Mouse (Mus musculus) adrenal gland, postnatal 14 days (tissue): ENCODE measurements around the gene Ddhd1. TPM values are rescaled to one million over a fixed set of nuclear protein-coding genes. Genes with fewer than 3 reads are reported as not detected.

Experiments
- DNase-seq: peaks from one replicate; pipeline ENCODE4 v3.0.0; 2021; ENCODE audit warnings: mixed read lengths
- total RNA-seq: library from RNA; stranded (reverse); gene quantifications from 2 replicates; pipeline ENCODE4 v1.2.3, GENCODE M21; 2021

Ddhd1 gene
- total RNA-seq, 1 experiment from 2014 or later: 24.9 TPM

DNA sequence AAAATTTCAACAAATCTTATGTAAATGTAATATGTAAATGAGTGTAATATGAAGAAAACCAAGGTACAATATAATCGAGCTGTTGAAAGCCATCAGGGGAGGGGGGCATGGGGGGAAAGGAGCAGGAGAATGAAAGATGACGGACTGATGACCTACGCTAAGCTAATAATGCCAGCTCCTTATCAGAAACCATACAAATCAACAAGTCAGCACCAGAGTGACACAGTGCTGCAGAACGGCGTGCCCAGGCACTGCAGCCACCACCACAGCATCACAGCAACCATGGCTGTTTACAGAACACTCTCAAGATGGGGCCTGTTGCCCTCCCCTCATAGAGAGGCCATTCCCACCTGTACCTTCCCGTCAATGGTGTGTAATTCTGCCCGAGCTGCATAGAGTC is 10.8 kb downstream of the Ddhd1 start:
- no peak for DNase-seq

DNA sequence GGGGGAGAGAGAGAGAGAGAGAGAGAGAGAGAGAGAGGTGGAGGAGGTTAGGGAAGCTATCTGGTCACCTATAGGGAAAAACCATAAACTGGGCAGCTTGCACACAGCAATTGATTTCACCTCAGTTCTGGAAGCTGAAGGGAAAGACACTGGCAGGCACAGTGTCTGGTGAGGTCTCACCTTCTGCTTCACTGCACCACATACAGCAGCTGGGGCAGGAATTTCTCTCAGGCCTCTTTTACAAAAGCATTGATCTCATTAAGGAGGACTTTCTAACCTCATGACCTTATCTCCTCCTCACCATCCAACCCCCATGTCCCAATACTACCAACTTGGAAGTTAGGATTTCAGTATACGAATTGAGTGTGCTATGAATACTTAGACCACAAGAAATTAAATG is 13.2 kb downstream of the Ddhd1 start:
- DNase-seq: no peak

DNA sequence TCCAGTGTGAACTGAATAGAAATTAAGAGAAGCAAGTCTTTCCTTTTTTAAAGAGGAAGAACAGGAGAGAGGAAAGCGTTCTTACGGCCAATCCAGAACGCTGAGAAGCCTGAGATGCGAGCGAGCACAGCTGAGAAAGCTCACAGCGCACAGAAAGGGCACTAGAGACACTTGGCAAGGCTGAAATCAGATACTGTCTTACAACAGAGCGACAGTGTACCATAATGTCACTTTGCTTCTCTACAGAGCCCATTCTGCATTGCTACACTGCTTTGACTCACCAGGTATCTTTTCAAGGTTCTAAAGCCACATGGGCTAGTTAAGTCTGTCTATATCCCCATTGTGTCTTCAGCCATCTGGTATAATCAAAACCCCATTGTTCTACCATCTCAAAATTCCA is 13.7 kb downstream of the Ddhd1 start:
- no peak for DNase-seq

DNA sequence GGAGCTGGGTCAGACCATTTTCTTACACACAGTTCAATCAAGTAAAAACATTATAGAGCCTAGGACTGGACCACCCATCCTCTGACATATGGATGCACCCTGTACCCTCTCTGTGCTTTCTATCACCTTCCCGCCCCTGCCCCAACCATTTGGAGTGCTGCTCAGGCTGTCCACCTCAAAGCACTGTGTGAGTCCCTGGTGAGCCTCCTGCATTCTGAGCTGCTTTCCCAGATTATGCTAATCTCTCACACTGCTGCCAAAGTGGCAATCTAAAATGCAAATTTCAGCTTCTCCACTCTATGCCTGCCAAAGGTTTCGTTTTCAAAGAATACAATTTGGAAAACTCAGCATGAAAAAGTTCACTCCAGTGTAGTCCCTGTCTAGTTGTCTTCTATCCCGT is 14.5 kb downstream of the Ddhd1 start:
- DNase-seq: no peak

DNA sequence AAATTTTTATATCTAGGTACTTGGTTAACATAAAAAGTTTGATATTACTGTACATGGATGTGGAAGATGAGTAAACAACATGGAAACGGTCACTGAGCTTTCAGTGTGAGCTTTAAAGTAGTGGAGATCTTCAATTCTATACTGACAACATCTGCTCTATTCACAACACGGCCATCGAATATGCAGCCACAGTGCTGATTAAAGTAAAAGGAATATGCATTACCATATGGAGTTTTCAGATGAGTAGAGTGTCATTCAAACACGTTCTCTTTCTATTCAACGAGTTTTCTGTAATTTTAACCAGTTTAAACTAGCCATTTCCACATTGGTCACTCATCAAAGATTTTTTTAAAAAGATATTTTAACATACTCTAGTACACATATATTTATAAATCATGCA is 15.1 kb downstream of the Ddhd1 start:
- DNase-seq: no peak

DNA sequence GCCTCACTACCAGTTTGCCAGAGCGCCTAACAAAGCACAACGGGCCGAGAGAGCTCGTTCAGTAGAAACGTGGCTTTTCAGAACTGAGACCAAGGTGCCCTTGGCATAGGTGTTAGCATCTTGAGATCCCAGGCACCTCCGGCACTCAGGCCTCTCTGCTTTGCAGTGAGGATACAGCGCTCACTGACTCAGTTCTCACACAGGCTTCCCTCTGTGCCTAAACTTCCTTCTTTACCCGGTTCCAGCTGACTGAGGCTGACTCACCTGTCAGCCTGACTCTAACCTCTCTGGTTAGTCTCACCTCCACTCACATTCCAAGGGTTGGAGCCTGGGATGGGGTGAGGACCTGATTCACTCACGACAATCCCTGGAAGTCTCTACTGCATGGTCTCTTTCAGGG is 15.7 kb downstream of the Ddhd1 start:
- no peak for DNase-seq

DNA sequence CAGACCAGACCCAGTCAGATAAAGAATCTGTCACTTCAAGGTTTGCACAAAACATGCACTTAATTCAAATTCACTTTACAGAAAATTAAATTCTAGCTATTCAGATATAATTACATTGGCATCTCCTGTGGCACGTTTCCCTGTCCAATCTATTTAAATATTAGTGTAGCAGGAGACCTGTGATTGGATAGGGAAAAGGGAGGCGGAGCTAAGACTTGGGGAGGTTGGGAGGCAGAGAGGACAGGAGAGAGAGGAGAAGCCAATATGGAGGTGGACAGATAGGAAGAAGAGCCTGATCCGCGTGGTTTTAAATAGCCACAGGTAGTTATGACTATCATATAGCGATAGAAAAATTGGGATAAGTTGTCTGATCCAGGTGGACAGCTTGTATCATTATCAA is 19.2 kb downstream of the Ddhd1 start:
- DNase-seq: no peak

DNA sequence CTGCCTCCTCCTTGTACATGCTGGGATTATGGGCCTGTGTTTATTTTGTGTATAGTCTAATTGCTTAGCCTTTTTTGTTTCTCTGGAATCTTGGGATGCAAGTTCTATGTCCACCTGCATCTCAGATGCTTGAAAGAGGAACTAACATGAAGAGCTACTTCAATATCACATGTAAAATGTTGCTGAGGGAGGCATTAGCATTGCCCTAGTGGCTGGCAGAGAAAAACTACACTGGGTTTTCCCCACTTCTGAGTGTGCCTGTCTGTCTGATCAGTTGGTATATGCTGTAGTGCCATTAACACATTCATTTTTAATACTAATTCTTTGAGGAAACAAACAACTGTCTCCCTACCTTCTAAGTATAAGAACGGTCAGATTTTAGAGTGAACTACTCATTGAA is 22.4 kb downstream of the Ddhd1 start:
- DNase-seq: no peak

DNA sequence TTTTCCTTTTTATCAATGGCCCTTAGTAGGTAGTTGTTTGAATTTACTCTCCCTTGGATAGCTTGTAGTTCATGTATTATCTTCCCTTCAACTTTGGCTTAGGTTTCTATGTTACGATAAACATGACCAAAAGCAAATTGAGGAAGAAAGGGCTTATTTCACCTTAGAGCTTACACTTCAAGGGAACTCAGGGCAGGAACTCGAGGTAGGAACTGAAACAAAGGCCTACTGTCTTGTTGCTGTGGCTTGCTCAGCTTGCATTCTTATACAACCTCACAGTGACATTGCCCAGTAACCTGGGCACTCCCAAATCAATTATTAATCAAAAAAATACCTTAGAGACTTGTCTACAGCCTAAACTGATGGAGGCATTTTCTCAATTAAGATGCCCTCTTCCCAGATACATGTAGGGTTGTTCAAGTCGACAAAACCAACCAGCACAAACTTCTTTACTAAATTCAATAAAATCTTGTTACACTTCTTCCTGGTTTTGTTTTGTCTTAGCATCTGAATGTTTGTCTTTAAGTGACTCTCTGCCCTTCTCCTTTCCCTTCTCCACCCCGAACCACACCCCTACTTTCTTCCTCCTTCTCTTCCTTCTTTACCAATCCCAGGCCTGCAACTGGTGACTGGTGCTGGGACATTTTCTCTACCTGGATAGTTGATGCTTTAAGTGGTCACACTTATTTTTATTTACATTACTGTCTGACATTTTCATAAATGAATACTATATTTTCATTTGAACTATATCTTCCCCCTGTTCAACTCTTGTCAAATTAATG is 25.0 kb downstream of the Ddhd1 start:
- no peak for DNase-seq

DNA sequence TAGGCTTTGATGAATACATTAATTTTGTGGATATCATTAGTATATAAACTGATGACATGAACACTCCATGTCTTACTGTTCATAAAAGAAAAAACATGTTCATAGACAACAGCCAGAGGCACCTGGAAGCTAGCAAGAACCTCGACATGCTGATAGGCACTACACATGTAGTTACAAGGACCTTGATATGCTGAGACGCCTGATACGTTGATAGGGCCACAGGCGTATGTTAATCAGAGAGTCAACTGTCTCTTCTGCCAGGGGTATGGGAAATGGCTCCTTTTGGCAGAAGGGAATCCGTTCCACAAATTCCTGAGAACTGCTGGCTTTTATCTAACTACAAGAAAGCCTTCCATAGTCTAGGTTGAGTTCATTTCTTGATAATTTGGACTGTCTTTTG is 27.4 kb downstream of the Ddhd1 start:
- DNase-seq: no peak

DNA sequence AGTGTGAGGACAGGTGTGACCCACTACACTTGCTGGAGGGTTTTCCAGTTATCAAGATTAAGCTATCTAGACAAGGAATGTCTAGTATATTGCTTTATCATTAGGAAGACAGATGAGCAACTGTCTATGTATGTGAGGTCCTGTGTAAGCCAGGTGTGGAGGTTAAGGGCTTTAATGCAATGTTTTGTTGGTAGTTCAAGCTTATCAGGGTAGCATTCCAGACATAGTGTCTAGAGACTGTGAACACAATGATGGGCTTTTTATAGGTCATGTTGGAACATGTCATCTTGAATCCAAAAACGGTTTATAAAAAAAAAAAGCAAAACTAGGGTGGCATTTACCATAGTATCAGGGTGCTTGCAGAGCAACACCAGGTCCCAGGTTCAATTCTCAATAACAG is 28.0 kb downstream of the Ddhd1 start:
- no peak for DNase-seq

DNA sequence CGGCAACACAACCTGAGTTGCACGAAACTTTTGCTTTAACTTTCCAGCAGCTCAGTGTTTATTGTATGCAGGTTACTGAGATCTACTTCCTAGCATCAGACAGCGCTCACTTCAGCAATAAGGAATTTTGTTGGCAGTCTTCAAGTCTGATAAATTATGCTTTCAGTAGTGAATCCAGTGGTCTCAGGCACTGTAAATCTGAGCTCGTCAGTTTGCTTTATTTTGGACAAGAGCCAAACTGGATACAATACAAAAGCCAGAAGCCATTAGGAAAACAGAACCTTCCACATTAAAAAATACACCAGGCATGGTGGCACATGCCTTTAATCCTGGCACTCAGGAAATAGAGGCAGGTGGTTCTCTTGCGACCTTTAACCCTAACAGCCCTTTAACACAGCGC is 39.6 kb downstream of the Ddhd1 start:
- DNase-seq: no peak

DNA sequence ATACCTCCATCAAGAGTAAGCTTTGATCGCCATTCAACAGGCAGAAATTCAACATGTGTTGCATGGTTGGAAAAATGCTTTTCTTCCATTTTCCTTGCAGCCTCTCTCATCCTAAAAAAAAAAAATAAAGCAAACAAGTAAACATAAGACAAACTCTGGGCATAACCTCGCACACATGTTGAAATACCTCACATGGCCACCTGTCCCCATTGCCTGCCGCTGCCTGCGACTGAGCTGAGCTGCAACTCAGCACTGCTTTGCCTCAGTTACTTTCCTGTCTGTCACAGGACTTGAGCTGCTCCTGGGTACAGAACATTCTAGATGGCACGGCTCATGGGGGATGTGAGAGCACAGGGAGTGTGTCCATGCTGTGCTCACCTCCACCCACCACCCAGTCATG is 41.4 kb downstream of the Ddhd1 start:
- DNase-seq: no peak

DNA sequence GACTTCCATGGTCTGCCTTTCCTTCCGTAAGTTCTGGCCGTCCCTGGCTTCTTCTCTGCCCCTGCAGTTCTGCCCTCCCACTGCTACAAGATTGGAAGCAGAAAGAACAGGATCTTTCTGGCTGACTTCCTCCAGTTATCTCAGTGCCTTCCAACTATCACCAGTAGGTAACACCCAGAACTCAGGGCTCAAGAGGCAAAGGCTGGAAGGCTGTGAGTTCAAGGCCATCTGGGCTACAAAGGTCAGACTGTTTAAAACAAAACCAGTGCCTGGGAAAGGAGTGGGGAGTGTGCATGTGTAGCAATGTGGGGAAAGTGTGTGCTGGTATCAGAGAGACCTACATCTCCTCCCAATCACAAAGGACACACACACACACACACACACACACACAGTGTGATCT is 42.2 kb downstream of the Ddhd1 start:
- DNase-seq: no peak

DNA sequence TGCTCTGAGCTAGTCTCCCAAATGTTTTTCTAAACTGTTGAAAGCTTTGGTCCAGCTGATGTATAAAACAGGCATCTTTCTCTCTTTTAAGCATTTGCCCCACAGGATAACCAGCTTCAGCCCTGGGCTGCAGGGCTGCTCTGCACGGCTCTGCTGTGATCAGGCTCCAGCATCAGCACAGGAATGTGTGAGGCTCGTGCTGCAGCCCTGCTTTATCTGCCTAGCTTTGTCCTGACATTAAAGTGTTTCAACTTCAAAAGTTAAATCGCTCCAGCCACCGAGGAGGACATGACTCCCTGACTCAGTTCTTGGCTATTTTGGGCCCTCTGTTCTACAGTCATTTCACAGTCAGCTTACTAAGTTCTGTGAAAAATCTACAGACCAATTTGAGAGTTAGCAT is 43.1 kb downstream of the Ddhd1 start:
- peak; percentile 9 for DNase-seq

DNA sequence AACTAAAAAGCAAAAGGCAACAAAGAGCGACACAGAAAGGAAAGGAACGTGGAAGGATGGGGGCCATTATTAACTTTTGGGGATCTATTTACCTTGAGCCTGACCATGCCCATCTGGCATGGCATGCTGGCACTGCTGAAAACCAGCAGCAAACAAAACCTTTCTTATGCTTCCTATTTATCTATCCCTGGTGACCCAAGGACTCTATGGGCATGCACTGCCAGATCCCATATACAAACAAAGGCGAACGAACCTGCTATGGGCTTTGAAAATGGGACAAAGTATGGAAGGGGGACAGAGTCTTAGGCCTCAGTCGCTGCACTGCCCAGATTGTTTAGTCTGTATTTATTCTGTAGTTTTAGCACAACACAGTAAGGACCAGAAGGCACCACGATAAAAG is 43.5 kb downstream of the Ddhd1 start:
- DNase-seq: no peak

DNA sequence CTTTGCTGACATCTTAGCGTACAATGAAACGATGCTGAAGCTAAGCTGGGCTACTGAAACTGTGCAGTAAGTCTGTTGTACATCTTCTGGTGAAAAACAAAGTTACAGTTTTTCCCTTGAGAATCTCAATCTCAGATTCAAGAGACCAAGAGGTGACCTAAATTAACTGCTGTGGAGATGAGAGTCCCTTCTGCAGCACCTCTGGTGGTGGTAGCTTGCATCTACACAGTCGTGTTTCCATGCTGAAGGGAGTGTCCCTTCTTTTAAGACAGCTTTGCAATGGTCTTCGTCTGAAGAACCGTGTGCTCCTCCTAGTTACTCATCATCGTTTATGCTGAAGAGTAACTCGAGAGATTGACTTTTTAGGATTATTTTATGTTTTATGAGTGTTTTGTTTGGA is 46.3 kb downstream of the Ddhd1 start:
- DNase-seq: no peak

DNA sequence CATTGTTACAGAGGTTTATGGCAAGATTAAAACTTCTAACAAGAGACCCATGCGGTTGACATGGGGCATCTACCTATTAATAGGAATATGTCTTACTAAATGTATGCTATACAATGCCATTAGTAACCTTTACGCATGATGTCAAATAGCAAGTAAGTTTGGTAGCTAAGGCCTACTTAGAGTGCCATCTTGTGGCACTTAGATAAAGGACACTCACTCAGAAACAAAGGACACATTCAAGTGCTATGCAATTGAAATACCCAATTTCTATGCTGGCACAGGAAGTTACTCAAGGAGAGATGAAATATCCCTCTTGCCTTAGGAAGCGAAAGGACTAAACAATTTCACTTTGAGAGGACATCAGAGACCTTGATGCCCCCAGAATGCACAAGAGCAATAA is 55.9 kb downstream of the Ddhd1 start:
- no peak for DNase-seq

DNA sequence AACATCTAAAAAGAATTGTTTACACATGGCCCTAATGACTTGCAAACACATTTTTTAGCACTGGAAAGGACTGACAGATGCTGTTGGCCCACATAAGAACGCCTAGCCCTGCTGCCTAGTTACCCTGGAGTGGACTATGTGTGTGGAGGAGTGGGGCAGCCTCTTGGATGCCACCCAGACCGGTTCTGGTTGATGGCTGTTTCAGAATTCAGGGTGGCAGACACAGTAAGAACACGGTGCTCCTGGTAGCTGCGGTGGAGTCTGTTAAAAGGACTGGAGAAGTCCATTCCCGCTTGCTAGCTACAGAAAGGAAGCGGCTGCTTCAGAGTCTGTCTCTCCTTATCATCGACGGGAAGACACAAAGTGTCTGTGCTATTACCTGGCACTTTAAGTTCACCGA is 57.4 kb downstream of the Ddhd1 start:
- no peak for DNase-seq

DNA sequence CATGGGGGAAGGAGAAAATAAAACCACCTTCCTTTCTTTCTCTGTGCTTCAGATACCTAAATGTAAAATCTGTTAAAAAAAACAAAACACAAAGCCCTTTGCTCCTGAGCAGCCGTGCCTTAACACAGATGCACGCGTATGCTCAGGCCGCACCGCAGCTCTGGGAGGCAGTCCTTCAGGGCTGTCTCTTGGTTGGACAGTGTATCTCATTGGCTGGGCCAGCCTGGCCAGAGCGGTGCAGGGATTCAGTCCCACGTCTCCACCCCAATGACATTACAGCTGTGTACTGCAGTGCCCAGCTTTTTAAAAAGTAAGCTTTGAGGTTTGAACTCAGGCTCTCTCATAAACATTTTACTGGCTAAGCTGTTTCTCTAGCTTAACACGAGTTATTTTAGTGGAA is 60.1 kb downstream of the Ddhd1 start:
- DNase-seq: no peak

DNA sequence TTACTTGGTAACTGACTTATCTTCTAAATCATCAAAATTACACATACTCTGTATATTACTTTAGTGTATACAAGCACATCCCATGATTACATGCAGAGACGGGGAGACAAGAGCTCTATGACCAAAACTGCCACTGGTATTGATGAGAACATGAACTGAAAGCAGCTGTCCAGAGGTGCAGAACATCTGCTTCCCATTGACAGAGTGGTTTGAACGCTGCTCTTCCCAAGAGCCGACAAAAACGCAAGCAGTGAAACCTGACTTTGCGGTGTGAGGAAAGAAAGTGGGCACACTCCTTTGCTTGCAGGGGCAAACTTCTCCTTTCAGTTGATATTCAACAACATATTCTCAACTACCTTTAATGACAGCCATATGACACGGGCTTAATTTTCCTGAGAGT is 64.7 kb downstream of the Ddhd1 start:
- no peak for DNase-seq

DNA sequence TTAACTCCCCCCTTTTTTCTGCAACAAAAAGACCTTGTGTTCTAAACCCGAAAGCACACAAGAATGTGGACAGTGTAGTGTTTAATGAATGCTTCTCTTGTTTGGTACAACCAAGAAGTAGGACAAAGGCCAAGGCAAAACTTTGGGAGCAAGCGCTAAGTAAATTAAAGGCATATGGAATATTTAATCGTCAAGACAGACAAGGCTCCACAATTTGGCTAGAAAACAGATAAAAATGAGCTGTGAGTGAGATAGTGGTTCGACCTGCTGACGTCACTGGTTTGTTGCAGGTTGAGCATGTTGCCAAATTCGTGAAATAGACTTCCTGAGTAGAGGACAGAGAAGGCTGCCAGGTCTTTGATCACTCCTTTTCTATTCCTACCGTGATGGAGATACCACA is 69.5 kb downstream of the Ddhd1 start:
- DNase-seq: no peak

DNA sequence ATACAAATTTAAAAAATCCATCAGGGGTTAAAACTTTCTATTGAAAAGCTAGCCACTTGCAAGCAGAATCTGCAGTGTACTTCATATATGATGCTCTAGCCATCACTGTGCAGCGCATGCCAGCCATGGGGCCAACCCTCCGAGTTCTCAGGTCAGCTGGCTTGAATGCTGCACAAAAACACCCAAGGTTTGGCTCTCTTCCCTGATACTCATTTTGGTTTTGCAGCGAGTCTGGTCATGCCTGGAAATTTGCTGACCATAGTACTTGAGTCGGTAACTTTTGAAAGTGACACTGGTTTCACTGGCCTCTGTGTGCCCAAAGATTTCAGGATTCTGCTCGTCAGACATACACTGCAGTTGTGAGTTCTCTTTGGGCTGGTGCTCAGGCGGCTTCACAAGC is 70.4 kb downstream of the Ddhd1 start:
- no peak for DNase-seq

DNA sequence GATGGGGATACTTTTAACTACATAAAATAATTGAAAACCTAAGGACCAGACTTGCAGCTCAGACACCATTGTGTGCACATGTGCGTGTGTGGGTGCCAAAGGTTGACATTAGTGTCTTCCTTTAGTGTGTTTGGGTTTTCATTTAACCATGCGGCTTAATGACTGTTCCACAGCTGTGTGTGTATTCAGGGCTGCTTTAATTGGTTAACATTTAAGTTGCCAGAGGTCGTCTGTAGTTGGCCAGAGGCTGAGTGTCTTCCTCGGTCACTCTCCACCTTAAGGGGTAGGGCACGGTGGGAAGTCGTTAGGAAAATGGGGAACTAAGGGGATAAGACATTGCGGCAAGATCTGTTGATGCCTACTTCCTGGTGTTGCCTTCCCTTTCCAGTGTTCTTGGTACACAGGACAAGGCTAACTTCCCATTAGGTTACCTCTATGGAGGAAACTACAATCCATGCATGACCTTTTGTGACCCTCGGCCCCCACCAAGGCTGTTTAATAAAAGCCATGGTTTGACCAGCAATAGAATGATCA is 74.4 kb downstream of the Ddhd1 start:
- no peak for DNase-seq
